Mouse (Mus musculus) cortical plate, adult 2 months (tissue): ENCODE measurements around the gene Galnt6.

Experiments
- CTCF ChIP-seq: fragments of 200-500 bp; IDR thresholded peaks from 2 replicates; pipeline ENCODE4 v1.5.1; 2011; ENCODE audit warnings: mild to moderate bottlenecking, control low read depth, low read length; ENCODE audit not compliant: insufficient read depth; ENCODE audit errors: extremely low read depth
- POLR2A ChIP-seq: fragments of 200-500 bp; IDR thresholded peaks from 2 replicates; pipeline ENCODE4 v1.6.1; 2011; ENCODE audit warnings: mild to moderate bottlenecking, low read length, control low read depth; ENCODE audit not compliant: insufficient read depth; ENCODE audit errors: extremely low read depth

DNA sequence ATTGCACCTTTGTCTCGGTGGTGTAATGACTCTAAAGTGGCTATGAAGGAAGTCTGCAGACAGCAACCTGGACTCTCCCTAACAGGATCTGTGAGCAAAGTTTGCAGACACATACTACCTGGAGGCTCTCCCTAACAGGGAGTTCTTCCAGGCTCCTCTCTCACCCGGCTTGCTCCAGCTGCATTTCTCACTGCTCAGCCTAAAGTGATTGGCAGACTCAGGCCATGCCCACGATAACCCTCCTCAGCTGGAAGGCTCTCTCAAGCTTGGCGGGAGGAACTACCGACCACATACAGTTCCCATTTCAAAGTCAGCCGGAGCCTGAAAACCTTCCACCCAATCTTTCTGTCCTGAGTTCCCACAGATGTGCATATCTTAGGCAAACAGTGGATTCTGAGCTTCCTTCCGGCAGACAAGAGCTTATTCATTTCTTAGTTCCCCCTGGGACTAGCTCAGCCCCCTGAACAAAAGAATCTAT, 62.9 kb downstream of the Galnt6 start:
- TF ChIP-seq CTCF, result no peak
- no peak for TF ChIP-seq POLR2A
